Mouse (Mus musculus) MEL (cell line): ENCODE measurements at regions not wholly inside any gene's neighbourhood (a gene's known extent, or its start where the extent isn't known, plus 50 kb on each side); places are given as distances from the start of the nearest gene placed in this dataset.

Experiments used
- BHLHE40 ChIP-seq: IDR thresholded peaks from 2 replicates; pipeline ENCODE4 v1.6.1; 2012; ENCODE audit warnings: low read depth, mild to moderate bottlenecking, inconsistent platforms, low read length, improper control_type of control experiment, borderline replicate concordance
- CHD2 ChIP-seq: IDR thresholded peaks from 2 replicates; pipeline ENCODE4 v1.6.1; 2011; ENCODE audit warnings: low read length, improper control_type of control experiment
- CTCF ChIP-seq, 3 experiments: IDR thresholded peaks in 2 of 3; conservative IDR thresholded peaks in 1 of 3; 2 replicates each; pipeline ENCODE4 v1.5.1; 2011 to 2012; ENCODE audit warnings: low read length in 3 of 3, low read depth in 2 of 3, mild to moderate bottlenecking in 2 of 3, improper control_type of control experiment in 1 of 3, inconsistent platforms in 1 of 3, mixed read lengths in 1 of 3, moderate library complexity in 1 of 3; ENCODE audit not compliant: control insufficient read depth in 1 of 3, insufficient read depth in 1 of 3, poor library complexity in 1 of 3, severe bottlenecking in 1 of 3
- EP300 ChIP-seq, 2 experiments: IDR thresholded peaks; 2 replicates each; pipeline ENCODE4 v1.6.1; 2011; ENCODE audit warnings: improper control_type of control experiment in 2 of 2, low read length in 2 of 2, low read depth in 1 of 2, mild to moderate bottlenecking in 1 of 2
- GATA1 ChIP-seq: IDR thresholded peaks from 2 replicates; pipeline ENCODE4 v1.6.1; 2011; ENCODE audit warnings: low read depth, low read length, improper control_type of control experiment
- MAZ ChIP-seq: IDR thresholded peaks from 2 replicates; pipeline ENCODE4 v1.6.1; 2012; ENCODE audit warnings: low read depth, mild to moderate bottlenecking, inconsistent platforms, low read length, improper control_type of control experiment
- NELFE ChIP-seq: IDR thresholded peaks from 2 replicates; pipeline ENCODE4 v1.6.1; 2011; ENCODE audit warnings: low read depth, low read length, improper control_type of control experiment
- POLR2A ChIP-seq, 2 experiments: IDR thresholded peaks; 2 replicates each; pipeline ENCODE4 v1.6.1; 2011 to 2012; ENCODE audit warnings: low read length in 2 of 2, mild to moderate bottlenecking in 2 of 2, control low read depth in 1 of 2, improper control_type of control experiment in 1 of 2, low read depth in 1 of 2, moderate library complexity in 1 of 2; ENCODE audit not compliant: control insufficient read depth in 1 of 2, insufficient read depth in 1 of 2, poor library complexity in 1 of 2
- RCOR1 ChIP-seq: IDR thresholded peaks from 2 replicates; pipeline ENCODE4 v1.6.1; 2012; ENCODE audit warnings: low read depth, mild to moderate bottlenecking, inconsistent platforms, low read length, improper control_type of control experiment
- ZKSCAN1 ChIP-seq: IDR thresholded peaks from 2 replicates; pipeline ENCODE4 v1.6.1; 2012; ENCODE audit warnings: low read depth, mild to moderate bottlenecking, inconsistent platforms, low read length, improper control_type of control experiment, moderate library complexity

DNA sequence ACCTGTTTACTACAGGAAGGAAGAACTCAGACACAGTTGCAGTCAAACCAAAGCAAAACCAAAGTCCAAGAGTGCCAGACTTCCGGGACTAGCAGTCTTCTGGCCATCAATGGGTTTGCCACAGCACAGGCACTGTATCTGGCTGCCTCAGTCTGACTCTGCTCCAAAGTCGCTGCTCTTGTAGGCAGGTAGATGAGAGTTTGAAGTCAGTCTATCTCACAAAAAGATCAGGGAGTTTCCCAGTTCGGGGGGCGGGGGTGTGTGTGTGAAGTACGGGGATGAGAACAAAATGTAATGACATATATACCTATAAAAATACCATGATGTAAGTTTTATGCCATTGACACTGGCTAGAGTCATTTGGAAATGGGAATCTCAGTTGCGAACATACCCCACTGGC lies 58.6 kb upstream of the Ctla4 start:
- TF ChIP-seq BHLHE40: no peak
- no peak for TF ChIP-seq EP300 (IDR thresholded peaks at IDR 0.05; ENCODE audit: low read depth in 1 of 2, low read length in 2 of 2)
- no peak for TF ChIP-seq NELFE
- no peak for TF ChIP-seq CTCF (IDR thresholded peaks at IDR 0.05 in 2 of 3, conservative IDR thresholded peaks at IDR 0.05 in 1 of 3; ENCODE audit: control insufficient read depth in 1 of 3, insufficient read depth in 1 of 3, low read depth in 2 of 3, low read length in 3 of 3, poor library complexity in 1 of 3, severe bottlenecking in 1 of 3)
- TF ChIP-seq GATA1: no peak
- no peak for TF ChIP-seq MAZ
- TF ChIP-seq POLR2A (IDR thresholded peaks at IDR 0.05; ENCODE audit: control insufficient read depth in 1 of 2, insufficient read depth in 1 of 2, low read depth in 1 of 2, low read length in 2 of 2, poor library complexity in 1 of 2): no peak
- no peak for TF ChIP-seq CHD2
- TF ChIP-seq ZKSCAN1: no peak
- no peak for TF ChIP-seq RCOR1
